Mouse (Mus musculus): ENCODE measurements around the gene Fam102b.

Gene Fam102b

DNA sequence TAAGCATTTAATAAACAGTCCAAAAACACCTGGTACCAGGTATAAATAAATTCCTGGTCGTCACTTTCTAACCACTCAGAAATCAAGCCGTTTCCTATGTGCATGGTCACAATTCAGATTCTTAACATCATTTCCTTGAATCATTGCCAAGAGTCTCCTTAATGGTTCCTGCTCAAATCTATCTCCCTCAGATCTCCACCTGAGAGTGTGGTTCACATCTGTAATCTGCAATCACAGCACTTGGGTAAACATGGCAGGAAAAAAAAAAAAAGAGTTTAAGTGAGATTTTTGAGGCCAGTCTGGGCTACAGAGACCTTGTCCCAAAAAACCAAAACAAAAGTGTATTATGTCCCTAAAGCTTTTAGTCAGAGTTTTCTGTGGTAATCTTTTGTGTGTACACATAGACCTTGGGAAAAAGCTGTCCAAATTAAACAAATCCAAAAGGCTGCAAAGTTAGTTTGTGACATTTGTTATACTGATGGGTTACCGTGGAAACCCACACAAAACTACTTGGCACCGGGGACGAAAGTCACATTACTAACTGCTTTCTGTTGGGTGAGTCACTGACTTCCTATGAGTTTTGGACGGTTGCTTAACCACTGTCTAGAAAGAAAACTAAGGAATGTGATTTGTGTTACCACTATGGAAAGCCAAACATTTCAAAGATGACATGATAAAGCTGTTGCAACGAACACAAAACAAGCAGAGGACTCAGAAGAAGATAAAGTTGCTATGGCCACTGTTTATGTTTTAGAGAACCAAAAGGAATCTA, 16.7 kb downstream of the Fam102b start:
- DNase-seq (ENCODE audit: low spot score in 2 of 2) = no peak

DNA sequence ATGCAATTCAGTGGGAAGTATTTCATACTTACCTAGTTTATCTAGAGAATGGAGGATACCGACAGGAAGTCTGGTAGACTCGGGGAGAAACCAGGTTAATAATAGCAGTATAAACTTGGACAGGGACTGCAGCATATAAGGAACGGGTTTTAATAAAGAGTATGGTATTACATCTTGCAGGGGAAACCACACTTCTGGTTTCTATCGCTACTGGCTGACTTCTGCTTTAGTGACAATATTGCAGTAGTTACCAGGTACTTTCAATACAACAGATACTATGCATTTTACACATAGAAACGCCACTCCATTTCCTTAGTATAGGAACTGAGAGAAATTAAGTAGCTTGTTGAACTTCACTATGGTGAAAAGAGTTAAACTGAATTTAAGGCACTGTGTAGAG, 19.2 kb downstream of the Fam102b start:
- no peak for DNase-seq (ENCODE audit: low spot score in 2 of 2)

DNA sequence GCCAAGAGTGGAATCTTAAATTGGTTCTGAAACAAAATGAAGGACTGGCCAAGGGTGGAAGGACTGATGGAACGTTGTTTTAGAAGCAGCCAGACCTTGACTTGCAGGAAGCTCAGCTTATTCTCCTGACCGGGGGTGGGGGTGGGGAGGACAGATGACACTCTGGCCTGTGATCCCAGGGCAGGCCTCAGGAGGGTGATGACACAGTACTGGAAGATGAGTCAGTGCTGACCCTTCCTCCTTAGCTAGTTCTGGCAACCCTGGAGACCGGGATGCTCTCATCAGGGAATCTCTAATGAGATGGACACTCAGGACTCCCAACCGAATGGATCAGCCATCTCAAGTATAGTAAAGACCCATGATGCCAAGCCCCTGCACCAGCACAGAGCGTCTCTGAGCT, 21.6 kb downstream of the Fam102b start:
- no peak for DNase-seq (ENCODE audit: low spot score in 2 of 2)

DNA sequence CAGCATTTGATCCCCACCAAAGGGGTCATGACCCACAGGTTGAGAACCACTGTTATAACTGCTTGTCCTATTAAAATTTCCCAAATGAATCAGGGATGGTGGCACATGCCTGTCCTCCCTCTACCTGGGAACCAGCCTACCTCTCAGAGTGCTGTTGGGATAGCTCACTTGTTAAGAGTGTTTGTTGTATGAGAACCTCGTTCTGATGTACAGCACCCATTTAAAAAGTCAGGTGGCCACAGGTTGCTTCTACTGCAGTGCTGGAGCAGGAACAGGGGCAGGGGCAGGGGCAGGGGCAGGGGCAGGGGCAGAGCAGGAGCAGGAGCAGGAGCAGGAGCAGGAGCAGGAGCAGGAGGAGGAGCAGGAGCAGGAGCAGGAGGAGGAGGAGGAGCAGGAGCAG, 28.2 kb downstream of the Fam102b start:
- DNase-seq (ENCODE audit: low spot score in 2 of 2) = no peak

DNA sequence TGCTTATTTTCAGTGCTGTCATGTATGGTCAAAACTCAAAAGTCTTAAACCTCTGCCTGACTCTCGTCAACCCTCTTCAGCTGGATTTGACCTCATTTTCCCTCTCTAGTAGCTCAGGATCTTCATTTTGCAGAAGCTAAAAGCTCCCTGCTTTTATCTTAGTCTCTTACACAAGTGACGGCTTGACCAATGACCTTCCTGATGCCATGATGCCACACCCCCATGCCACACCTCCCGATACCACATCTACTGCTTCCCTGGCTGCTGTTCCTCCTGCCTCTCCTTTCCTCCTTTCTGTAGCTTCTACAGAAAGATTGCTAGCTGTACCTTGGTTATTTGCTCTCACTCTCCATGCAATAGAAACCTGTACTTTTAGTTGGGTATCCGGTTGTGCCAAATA, 29.6 kb downstream of the Fam102b start:
- DNase-seq (ENCODE audit: low spot score in 2 of 2) = no peak

DNA sequence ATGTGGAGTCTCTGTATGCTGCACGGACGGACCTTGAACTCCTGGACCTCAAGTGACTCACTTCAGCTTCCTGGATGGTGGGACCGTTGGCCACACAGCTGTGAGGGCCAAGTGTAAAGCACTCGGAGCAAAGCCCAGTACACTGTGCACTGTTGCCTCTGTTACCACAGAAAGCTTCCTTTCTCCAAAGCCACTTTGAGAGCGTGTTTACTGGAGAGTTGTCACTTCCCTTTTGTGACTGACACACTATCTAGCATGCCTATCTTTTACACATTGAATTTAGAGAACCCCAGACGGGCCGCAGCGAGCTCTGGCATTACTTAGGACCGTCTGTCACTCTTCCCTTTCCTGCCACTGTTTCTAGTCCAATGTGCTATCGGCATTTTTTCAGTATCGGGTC, 30.1 kb downstream of the Fam102b start:
- DNase-seq (ENCODE audit: low spot score in 2 of 2) = no peak

DNA sequence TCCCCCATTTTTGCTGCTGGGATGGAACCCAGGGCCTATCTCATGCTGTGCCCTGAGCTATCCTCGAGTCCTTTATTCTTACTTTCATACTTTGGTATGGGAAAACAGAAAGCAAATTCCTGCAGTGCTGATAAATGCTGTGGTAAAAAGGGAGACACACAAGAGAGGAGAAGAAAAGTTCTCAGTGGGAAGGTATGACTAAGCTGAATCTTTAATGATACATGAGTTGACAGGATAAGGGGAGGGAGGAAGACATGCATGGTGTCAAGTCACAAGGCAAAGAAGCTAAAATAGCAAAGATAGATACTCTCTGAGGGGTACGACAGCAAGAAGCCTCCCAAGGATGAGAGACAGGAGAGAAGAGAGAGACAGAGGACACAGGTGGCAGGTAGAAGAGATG, 32.0 kb downstream of the Fam102b start:
- DNase-seq (ENCODE audit: low spot score in 2 of 2) = no peak

DNA sequence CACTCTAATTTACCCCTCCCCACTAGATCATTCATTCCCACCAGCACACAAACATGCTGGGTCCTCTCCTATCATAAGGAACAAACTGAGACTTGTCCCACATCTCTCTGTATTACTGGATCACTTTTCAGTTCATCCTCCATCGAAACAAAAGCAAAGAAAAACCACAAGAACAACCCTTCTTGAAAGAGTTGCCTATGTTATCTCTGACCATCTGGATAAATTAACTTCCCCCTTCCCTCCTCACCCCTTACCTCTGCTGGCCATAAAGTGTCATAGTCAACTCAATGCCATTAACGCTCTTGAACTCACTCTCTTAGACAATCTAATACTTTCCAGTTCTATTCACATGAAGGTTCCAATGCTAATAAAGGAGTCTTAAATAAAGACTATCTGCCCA, 32.9 kb downstream of the Fam102b start:
- DNase-seq (ENCODE audit: low spot score in 2 of 2) = no peak

DNA sequence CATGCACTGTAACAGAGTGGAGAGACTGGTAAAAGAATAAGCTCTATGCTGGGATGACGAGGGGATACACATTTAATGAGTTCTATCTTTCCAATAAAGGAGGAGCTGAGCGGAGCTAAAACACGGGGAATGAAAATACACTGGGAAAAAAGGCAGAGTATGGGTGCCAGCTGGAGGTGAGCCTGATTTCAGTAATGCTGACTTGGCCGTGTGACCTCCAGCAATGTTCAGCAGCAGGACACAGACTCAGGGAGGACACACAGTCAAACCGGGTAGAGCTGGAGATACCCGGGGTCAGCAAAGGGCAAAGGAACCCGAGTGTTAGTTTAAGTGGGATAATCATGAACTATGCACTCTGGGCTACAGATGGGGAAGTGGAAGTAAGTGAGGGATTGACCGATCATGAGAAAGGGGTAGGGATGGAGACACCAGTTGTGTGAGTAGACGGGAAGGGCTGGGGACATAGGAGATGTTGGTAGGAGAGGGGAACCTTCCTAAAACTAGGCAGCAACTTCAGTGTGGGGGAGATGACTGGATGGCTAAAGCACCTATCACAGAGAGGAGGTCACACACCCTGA, 37.3 kb downstream of the Fam102b start:
- no peak for DNase-seq (ENCODE audit: low spot score in 2 of 2)

DNA sequence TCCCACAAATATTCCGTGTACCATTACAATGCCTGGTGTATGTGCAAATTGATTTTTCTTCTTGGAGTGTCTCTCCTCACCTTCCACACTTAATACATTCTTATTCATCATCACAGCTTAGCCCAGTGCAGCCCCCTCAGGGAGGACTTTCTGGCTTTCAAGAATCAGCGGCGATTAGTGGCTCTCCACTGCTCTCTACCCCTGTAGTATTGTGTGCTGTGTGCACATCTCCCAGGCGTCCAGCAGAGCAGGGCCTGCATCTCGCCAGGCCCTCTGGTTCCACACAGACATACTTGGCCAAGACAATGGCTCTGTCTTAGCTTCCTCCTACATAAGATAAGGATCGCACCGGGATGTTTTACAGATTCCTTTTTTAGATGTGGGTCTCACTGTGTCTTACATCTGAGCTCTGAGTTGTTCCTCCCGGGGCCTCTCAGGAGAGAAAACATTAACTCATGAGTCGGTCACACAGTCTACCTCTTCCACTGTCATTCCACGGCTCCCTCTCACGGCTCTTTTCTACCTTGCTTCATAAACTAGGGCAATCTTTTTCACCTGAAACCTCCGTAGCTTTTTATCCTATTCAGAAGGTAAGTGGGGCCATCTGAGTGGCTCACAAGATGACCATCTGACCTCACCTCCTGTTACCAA, 40.3 kb downstream of the Fam102b start:
- no peak for DNase-seq (ENCODE audit: low spot score in 2 of 2)

DNA sequence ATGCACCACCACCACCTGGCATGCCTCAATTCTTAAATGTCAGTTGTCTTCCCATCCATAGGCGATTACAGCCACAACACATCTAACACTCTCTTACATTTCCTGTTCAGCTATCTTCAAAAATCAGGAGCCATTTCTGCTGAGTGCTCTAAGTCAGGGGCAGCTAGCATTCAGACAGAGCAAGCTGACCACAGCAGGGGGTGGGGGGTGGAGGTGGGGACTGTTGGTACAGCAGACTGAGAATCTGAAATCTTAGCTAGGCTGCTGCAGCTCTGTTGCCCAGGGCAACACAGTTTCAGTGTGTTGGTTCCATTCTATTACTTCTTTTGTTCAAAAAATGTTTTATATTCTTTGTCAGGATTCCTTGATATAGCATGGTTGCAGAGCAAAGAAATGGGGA, 40.9 kb downstream of the Fam102b start:
- no peak for DNase-seq (ENCODE audit: low spot score in 2 of 2)

DNA sequence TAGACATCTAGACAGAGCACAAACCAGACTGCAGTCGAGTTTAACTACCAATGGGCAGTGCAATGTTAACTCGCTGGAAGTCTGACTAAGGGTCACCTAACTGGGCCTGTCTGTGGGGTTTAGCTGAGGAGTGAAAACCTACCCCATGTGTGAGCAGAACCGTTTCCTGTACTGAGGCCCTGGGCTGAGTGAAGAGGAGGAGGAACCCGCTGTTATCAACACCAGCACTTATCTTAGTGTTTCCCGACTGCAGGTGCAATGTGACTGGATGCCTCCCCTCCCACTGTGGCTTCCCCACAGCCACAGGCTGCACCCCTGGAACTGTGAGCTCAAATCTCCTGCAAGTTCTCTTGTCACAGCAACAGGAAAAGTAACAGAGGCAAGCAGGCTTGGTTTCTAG, 43.4 kb downstream of the Fam102b start:
- no peak for DNase-seq (ENCODE audit: low spot score in 2 of 2)

DNA sequence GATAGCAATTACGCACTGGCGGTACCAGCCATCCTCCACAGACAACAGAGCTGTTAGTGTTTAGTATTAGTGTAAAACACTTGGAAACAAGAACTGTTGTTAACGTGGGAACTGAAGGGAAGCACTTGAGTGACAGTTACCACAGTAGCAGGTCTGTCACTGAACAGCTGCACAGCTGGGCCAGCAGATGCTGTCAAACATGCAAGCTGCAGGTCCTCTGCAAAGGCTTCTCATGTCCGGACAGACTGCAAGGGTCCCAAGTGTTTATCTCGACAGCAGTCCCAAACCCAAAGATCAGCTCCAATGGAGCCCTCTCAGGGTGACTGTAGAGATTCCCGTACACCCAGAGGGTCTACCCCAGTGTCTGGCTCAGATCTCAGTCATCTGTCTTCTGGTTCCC, 45.5 kb downstream of the Fam102b start:
- no peak for DNase-seq (ENCODE audit: low spot score in 2 of 2)

DNA sequence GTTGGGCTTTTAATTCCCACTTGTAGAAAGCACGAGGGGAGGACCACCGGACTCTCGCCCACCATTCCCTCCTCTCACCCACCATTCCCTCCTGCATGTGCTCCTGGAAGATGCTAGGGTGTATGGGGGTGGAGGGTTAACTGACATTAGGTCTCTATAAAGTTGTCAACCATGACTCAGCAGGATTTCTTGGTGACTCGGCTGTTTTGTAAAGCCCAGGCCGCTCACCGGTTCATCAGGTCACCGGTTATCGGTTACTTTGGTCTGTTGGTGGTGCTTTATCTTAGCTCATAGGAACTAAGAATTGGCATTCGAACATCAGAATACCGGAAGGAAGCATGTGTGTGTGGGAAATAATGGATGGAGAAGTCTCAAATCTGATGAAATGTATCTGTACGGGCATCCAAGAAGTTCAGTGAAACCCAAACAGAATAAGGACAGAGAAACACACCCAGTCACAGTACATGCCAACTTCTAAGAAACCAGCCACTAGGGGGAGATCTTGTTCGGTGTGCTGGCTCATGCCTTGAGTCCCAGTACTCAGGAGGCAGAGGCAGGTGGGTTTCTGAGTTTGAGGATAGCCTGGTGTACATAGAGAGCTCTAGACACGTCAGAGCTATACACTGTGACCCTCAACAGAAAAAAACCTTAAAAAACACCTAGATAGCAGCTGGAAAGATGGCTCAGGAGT, 49.9 kb downstream of the Fam102b start:
- DNase-seq (ENCODE audit: low spot score in 2 of 2) = no peak

DNA sequence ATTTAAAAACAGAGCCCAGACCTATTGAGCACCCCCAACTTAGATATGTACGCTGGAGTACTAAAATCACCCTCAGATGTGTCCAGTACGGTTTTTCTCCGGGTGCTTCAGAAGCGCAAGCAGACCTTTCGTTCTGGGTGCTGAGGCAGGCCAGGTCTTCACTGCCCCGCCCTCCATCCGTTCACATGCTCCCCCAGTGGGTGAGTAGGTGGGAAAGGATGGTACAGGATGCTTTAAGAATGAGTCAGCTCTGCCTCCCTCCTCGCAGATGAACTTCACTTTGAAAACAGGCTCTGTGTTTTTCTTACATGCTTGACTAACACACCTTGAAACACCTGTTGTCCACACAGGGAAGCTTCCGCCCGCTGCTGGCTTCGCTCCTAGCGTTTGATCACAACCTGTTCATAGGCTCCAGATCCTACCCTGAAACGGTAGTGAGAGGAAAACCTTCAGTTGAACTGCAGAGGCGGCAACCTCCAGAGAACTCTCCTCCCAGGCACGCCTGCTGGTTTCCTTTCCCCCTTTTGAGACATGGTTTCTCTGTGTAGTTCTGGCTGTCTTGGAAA, 52.4 kb downstream of the Fam102b start:
- DNase-seq (ENCODE audit: low spot score in 2 of 2) = no peak

DNA sequence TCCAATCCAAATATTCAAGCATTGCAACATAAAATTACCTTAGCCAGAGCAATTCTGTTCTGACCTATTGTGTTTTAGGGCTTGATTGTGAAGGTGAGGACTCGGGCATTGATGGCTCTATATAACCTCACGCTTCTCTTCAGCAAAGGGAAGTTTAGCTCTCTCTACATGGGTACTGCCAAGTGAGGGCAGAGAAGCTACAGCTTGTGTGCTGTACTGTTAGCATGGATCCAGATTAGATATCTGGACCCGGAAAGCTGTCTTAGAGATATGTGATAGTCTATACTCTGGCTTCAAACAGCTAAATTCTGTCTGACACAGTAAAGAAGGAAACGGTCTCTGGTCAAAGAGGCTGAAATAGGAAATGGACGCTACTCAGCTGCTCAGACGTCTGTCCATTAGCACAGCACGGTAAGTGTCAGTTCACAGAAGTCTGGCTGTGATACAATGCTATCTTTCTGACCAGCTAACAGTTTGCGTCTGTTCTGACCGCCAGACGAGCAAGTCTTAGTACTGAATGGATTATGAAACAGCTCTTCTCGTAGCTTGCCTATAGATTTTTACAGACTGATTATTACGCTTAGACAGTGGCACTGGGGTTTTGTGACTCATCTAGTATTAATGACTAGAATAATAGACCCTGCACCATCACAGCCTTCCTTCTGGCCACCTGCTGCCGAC, 53.3 kb downstream of the Fam102b start:
- no peak for DNase-seq (ENCODE audit: low spot score in 2 of 2)

DNA sequence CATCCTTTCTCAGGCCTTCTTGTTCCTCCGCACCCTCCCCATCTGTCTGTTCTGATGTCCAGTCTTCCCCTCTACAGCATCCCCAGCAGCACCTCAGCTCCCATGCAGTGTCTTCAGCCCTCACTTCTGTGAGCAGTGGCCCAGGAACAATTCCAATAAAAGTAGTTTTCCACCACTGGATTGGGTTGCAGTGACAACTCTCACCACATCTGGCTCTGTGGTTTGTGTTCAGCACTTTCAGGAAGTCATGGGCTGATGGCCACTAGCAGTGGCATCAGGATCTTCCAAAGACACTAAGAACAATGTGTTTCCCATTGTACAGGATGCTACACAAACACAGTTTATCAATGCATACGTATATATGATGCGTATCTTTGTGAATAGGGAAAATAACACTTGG, 61.4 kb downstream of the Fam102b start:
- DNase-seq (ENCODE audit: low spot score in 2 of 2) = no peak

DNA sequence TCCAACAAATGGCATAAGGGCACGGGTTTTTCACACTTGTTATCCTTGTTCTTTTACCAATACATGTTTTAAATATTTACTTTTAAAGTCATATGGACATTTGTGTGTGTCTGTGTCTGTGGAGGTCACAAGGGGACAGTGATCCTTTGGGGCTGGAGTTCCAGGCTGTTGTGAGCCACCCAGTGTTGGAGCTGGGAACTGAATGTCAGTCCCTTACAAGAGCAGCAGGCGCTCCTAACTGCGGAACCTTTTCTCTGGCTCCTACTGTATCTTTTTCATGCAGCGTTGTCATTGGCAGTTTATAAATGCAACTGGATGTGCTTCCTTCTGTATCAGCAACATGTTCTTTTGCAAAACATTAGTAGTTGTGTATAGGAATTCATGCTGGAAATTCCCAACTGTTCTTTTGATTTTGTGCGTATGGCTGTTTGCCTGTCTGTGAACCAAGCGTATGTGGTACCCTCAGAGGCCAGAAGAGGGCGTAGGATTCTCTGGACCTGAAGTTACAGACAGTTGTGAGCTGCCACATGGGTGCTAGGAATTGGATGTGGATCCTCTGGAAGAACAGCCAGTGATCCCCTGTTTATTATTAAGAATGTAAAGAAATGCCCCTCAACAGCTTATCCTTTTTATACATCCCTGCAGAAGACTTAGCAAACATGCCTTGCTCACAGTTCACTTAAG, 62.9 kb downstream of the Fam102b start:
- DNase-seq (ENCODE audit: low spot score in 2 of 2) = no peak

DNA sequence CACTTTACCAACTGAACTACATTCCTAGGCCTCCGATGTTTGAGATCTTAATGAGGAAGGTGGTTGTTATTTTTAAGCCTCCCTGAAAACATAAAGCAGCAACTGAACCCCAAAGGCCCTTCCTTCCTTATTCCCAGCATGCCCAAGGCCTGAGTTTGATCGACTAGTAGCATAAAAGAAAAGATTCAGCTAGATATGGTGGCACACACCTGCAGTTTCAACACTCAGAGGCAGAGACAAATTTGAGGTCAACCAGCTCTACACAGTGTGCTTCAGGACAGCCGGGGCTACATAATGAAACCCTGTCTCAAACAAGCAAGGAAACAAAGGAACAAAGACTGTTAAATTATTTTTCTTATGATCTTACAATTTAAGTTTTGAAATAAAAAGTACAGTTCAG, 63.6 kb downstream of the Fam102b start:
- no peak for DNase-seq (ENCODE audit: low spot score in 2 of 2)

DNA sequence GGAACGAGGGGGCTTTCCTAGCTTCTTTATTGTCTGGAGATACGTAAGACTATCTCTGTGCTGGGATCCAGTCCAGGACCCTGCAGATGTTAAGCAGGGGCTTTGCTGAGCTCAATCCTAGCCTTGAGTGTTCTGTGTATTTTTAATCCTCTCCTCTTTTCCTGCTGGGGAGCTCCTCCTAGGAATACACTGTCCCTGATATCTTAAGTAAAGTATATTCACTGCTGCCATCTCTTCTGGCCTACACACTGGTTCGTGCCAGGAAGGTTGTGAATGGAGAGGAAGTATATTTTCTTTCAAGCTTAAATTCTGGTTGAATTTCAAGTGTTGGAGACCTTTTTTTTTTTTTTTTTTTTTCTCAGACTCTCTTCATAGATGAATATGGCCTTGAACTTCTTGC, 64.1 kb downstream of the Fam102b start:
- DNase-seq (ENCODE audit: low spot score in 2 of 2) = no peak

DNA sequence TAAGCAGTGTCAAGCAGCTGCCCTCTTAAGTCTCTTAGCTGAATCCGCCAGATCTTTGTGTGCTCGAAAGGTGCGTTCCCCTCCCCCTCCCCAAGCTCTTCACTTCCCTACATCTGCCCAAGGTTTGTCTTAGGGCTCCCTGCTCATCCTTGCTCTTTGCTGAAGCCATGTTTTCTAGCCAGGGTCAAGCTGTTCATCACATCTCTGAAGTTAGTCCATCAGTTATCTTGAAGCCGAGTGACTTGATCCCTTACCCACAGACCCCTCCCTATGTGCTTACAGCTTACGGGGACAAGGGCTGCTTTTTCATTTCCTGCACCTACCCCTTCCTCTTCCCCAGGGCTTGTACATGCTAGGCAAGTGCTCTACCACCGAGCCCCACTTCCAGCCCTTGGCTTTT, 65.8 kb downstream of the Fam102b start:
- DNase-seq (ENCODE audit: low spot score in 2 of 2) = no peak

Data from urinary bladder, postnatal 4 days (tissue).